Comparison of ENCODE assay signal across 12 mouse cellular contexts in the genomic region with DNA sequence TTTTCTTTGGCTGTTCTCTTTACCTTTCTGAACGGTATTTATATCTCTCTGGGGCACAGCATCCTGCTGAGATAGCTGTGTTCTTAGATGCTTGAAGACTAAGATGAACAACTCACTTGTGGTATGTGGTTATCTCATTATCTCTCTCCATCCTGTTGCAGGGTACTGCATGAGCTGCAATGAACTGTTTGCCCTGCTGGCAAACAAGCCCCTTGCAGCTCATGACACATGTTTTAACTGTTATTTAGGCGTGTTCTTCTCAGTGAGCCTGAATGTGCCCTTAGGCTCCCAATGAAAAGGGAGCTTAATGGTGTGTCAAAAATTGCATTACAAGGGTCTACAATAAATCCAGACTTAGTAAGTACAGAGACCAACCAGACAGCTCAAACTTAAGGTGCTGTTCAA.
DNase-seq lines count a peak whose midpoint lies in the region; ATAC-seq and TF ChIP-seq lines count a peak whose summit lies in the region.
"Had no signal": no experiment of that assay in that cellular context is flagged by ENCODE, and none has a peak within 500 bp of the region (broad histone marks: within the 10 kb centered on the region; RNA-seq: fewer than 3 reads in every experiment).

No protein-coding gene starts in this region.

- TF ChIP-seq POLR2A in brain, embryonic 14.5 days (IDR thresholded peaks at IDR 0.05; ENCODE audit: borderline replicate concordance, extremely low read depth, insufficient read depth, insufficient read length, poor library complexity, severe bottlenecking): no peak
- TF ChIP-seq POLR2A in kidney, adult 2 months (IDR thresholded peaks at IDR 0.05; ENCODE audit: low read depth, low read length): no peak

- H3K9ac ChIP-seq in hindbrain, embryonic 13.5 days: no peak overlapping the region
- no peak overlapping the region for H3K9ac ChIP-seq in hindbrain, embryonic 12.5 days
- H3K9ac ChIP-seq: liver, embryonic 15.5 days had no signal

- no peak for TF ChIP-seq CTCF in brain, embryonic 14.5 days (IDR thresholded peaks at IDR 0.05; ENCODE audit: borderline replicate concordance, extremely low read depth, insufficient read depth, insufficient read length)
- TF ChIP-seq CTCF in kidney, adult 2 months (conservative IDR thresholded peaks at IDR 0.05; ENCODE audit: insufficient read depth, insufficient read length, low read depth, low read length): no peak

- H3K4me1 ChIP-seq in hindbrain, embryonic 13.5 days (replicated peaks): peaks cover 3% of the 10 kb centered on the region; the same call in 1 of the 2 replicates
- H3K4me1 ChIP-seq in hindbrain, embryonic 12.5 days: 0 out of 2 replicates have a peak, but pooled peaks cover 2% of the 10 kb centered on the region
- H3K4me1 ChIP-seq in kidney, adult 2 months (ENCODE audit: control insufficient read depth, insufficient read depth, low read length): no peaks in the 10 kb centered on the region
- H3K4me1 ChIP-seq: liver, embryonic 15.5 days had no signal

- no peaks in the 10 kb centered on the region for H3K9me3 ChIP-seq in hindbrain, embryonic 13.5 days
- H3K9me3 ChIP-seq in hindbrain, embryonic 12.5 days (replicated peaks): no peaks in the 10 kb centered on the region
- H3K9me3 ChIP-seq: liver, embryonic 15.5 days had no signal

- no peak overlapping the region for H3K4me2 ChIP-seq in hindbrain, embryonic 13.5 days
- no peak overlapping the region for H3K4me2 ChIP-seq in hindbrain, embryonic 12.5 days (replicated peaks)
- H3K4me2 ChIP-seq: liver, embryonic 15.5 days had no signal

- 29% methylated on average over 2 of the region's 2 CpGs for WGBS in hindbrain, embryonic 13.5 days
- 33% methylated on average over 2 of the region's 2 CpGs for WGBS in hindbrain, embryonic 12.5 days
- WGBS in kidney, adult 2 months: 32% methylated on average over 2 of the region's 2 CpGs

- ATAC-seq in hindbrain, embryonic 13.5 days (ENCODE audit: low FRiP score): peak; percentile 65; the same call in 1 of the 2 replicates
- no peak for ATAC-seq in hindbrain, embryonic 12.5 days (ENCODE audit: low FRiP score)
- peak; percentile 98 for ATAC-seq in megakaryocyte-erythroid progenitor cell, adult 5-6 weeks (replicated peaks; ENCODE audit: low FRiP score, low TSS enrichment, poor library complexity, severe bottlenecking)
- ATAC-seq in erythroid progenitor cell, adult 5-6 weeks (replicated peaks; ENCODE audit: low FRiP score, poor library complexity, severe bottlenecking): no peak
- ATAC-seq: activated CD4-positive, CD25-positive, alpha-beta regulatory T cell, adult 4 months had no signal

- H3K27ac ChIP-seq in hindbrain, embryonic 13.5 days: no peak overlapping the region
- H3K27ac ChIP-seq in hindbrain, embryonic 12.5 days: no peak overlapping the region
- no peak overlapping the region for H3K27ac ChIP-seq in kidney, adult 2 months (ENCODE audit: insufficient read depth, low read depth, low read length)
- H3K27ac ChIP-seq: kidney, postnatal 0 days; liver, embryonic 15.5 days had no signal

- DNase-seq in 416B (ENCODE audit: low read depth): peak; percentile 63
- DNase-seq in brain, embryonic 14.5 days (ENCODE audit: low read depth): peak; percentile 41
- DNase-seq in kidney, adult 2 months: no peak
- no peak for DNase-seq in urinary bladder, adult 18-20 months (ENCODE audit: low spot score in 2 of 2)
- DNase-seq: cerebellum, postnatal 25 days had no signal

- H3K36me3 ChIP-seq in hindbrain, embryonic 13.5 days: no peaks in the 10 kb centered on the region
- no peaks in the 10 kb centered on the region for H3K36me3 ChIP-seq in hindbrain, embryonic 12.5 days
- H3K36me3 ChIP-seq in kidney, adult 2 months (ENCODE audit: control insufficient read depth, insufficient read depth, low read length): no peaks in the 10 kb centered on the region
- H3K36me3 ChIP-seq: liver, embryonic 15.5 days had no signal

- H3K27me3 ChIP-seq in hindbrain, embryonic 13.5 days: no peaks in the 10 kb centered on the region
- H3K27me3 ChIP-seq in hindbrain, embryonic 12.5 days: no peaks in the 10 kb centered on the region
- no peaks in the 10 kb centered on the region for H3K27me3 ChIP-seq in kidney, adult 2 months (replicated peaks; ENCODE audit: control insufficient read depth, insufficient read depth, low read length)
- H3K27me3 ChIP-seq: liver, embryonic 15.5 days had no signal

- H3K4me3 ChIP-seq in hindbrain, embryonic 13.5 days: no peak overlapping the region
- no peak overlapping the region for H3K4me3 ChIP-seq in hindbrain, embryonic 12.5 days
- H3K4me3 ChIP-seq in kidney, adult 2 months (ENCODE audit: insufficient read depth, low read depth, low read length): no peak overlapping the region
- H3K4me3 ChIP-seq: liver, embryonic 15.5 days had no signal

Comparison
In these comparisons a context has a peak if more than half of its experiments do, and no peak if none do; other contexts are left out.
1. ATAC-seq: peak in hindbrain, embryonic 13.5 days (single experiment) and megakaryocyte-erythroid progenitor cell, adult 5-6 weeks (single experiment); none in hindbrain, embryonic 12.5 days (single experiment) and erythroid progenitor cell, adult 5-6 weeks (single experiment).
2. DNase-seq: peak in 416B (single experiment) and brain, embryonic 14.5 days (single experiment); none in kidney, adult 2 months (single experiment) and urinary bladder, adult 18-20 months (0 of 2).